Mouse (Mus musculus) spleen, adult 18-20 months (tissue): Measurements from ENCODE around the gene Gm28079.
"Not testable (repeated sequence)": the region's sequence is repeated elsewhere in the genome, so short reads cannot be mapped to it uniquely, and the experiment has no call there.

Source experiments
- DNase-seq, 2 experiments: peaks; one replicate each; pipeline ENCODE4 v3.0.0; 2022; ENCODE audit warnings: mixed read lengths in 2 of 2

Gene Gm28079

GRCm38 (mm10) chrY:70014799-70015198, at the start of gene Gm28079:
Gene Gm28079, minus strand, starts transcription at chrY:70014899.
- DNase-seq = not testable (repeated sequence)
